Mouse (Mus musculus) limb, embryonic 15.5 days (tissue): ENCODE results near the gene Zfp280b. TPM values are rescaled to one million over a fixed set of nuclear protein-coding genes. Genes with fewer than 3 reads are reported as not detected.
"Not testable (repeated sequence)": the region's sequence is repeated elsewhere in the genome, so short reads cannot be mapped to it uniquely, and the experiment has no call there.

Experiments
- ATAC-seq: fragments of 200-750 bp; cut with Nextera tagmentation; 2 replicates; pipeline ENCODE4 v1.8.0; 2017; ENCODE audit warnings: low read depth, moderate TSS enrichment; ENCODE audit not compliant: insufficient number of reproducible peaks, low FRiP score, low TSS enrichment
- H3K27ac ChIP-seq: fragments of 300-500 bp; sonication (generic); 2 replicates; pipeline ENCODE4 v1.5.1; 2015; ENCODE audit warnings: moderate library complexity, mild to moderate bottlenecking, inconsistent platforms
- H3K27me3 ChIP-seq: fragments of 300-500 bp; sonication (generic); 2 replicates; pipeline ENCODE4 v1.6.1; 2015; ENCODE audit warnings: inconsistent platforms
- H3K36me3 ChIP-seq: fragments of 300-500 bp; sonication (generic); 2 replicates; pipeline ENCODE4 v1.6.1; 2015; ENCODE audit warnings: inconsistent platforms
- H3K4me1 ChIP-seq: fragments of 300-500 bp; sonication (generic); 2 replicates; pipeline ENCODE4 v1.6.1; 2015; ENCODE audit warnings: inconsistent platforms
- H3K4me2 ChIP-seq: fragments of 300-500 bp; sonication (generic); 2 replicates; pipeline ENCODE4 v1.6.1; 2015; ENCODE audit warnings: mild to moderate bottlenecking, inconsistent platforms
- H3K4me3 ChIP-seq: fragments of 300-500 bp; sonication (generic); 2 replicates; pipeline ENCODE4 v1.5.1; 2015; ENCODE audit warnings: mild to moderate bottlenecking, inconsistent platforms
- H3K9ac ChIP-seq: fragments of 300-500 bp; sonication (generic); 2 replicates; pipeline ENCODE4 v1.6.1; 2015; ENCODE audit warnings: inconsistent platforms
- H3K9me3 ChIP-seq: fragments of 300-500 bp; sonication (generic); 2 replicates; pipeline ENCODE4 v1.6.1; 2016; ENCODE audit warnings: inconsistent platforms
- WGBS: fragments of 180-500 bp; shearing (Covaris S2); methylation state at CpG from one replicate; pipeline ENCODE4 v1.1.7; 2015; 5-methylcytosine and 5-hydroxymethylcytosine counted together
- microRNA-seq: library from miRNA; unstranded; fragments of <30 nt; microRNA quantifications from one replicate; pipeline ENCODE4, GENCODE M21; 2016
- polyA plus RNA-seq: library from polyadenylated mRNA; unstranded; fragments of >200 nt; fragmentation: Nextera tagmentation; extraction: Ambion mirVana; gene quantifications from 2 replicates; pipeline ENCODE4 v1.2.1, GENCODE M21; 2015

The Zfp280b gene
- polyA plus RNA-seq, 1 experiment from 2014 or later: 15.9 TPM

DNA sequence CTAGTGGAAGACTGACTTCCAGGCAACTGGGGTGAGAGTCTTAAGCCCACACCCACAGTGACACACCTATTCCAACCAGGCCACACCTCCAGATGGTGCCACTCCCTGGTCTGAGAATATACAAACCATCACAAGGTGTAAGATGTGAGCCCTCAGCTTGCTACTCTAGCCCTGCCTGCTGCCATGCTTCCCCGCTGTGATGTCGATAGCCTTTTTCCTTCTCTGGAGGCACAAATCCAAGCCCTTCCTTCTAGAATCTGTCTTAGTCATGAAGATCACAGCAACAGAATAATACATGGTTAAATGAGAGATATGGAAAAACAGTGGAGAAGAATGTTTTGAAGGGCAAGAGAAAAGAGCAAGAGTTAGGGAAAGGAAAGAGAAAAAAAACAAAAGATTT, 44.6 kb downstream of the Zfp280b start:
- H3K9ac ChIP-seq, H3K4me3 ChIP-seq, H3K27ac ChIP-seq, H3K4me1 ChIP-seq, ATAC-seq, H3K9me3 ChIP-seq, H3K36me3 ChIP-seq, H3K4me2 ChIP-seq, H3K27me3 ChIP-seq: not testable (repeated sequence)
- 93% methylated on average over 2 of the region's 2 CpGs for WGBS

Small RNA genes within 50 kb of the gene (microRNA-seq; reads per million reads assigned to microRNA genes)
- not detected for gene Mir6409

Other genes starting within 250 kb of the Zfp280b start
- 18.1 and 21.6 TPM in 2 replicates for gene Gstt1, start 234.1 kb upstream of the Zfp280b start, polyA plus RNA-seq
- not detected in 2 replicates for gene Gstt4, start 210.1 kb upstream of the Zfp280b start, polyA plus RNA-seq
- gene Gstt2, start 195.2 kb upstream of the Zfp280b start, polyA plus RNA-seq: 11.3 and 14.5 TPM in 2 replicates
- gene Mif, start 172.4 kb upstream of the Zfp280b start, polyA plus RNA-seq: 1,299 and 1,540 TPM in 2 replicates
- 2.7 and 3.2 TPM in 2 replicates for gene Derl3, start 139.2 kb upstream of the Zfp280b start, polyA plus RNA-seq
- 185 and 188 TPM in 2 replicates for gene Smarcb1, start 111.0 kb upstream of the Zfp280b start, polyA plus RNA-seq
- 17.5 and 31.0 TPM in 2 replicates for gene Chchd10, start 99.5 kb upstream of the Zfp280b start, polyA plus RNA-seq
- gene Mmp11, start 96.2 kb upstream of the Zfp280b start, polyA plus RNA-seq: 205 and 245 TPM in 2 replicates
- 0.41 TPM in 1 of 2 replicates, not detected in the other for gene Gm867, start 92.0 kb upstream of the Zfp280b start, polyA plus RNA-seq
- gene Vpreb3, start 89.6 kb upstream of the Zfp280b start, polyA plus RNA-seq: 1.1 TPM in 2 replicates
- not detected in 2 replicates for gene Gm5134, start 78.1 kb upstream of the Zfp280b start, polyA plus RNA-seq
- not detected in 2 replicates for gene Slc5a4b, start 78.3 kb downstream of the Zfp280b start, polyA plus RNA-seq
- gene Slc5a4a, start 114.8 kb downstream of the Zfp280b start, polyA plus RNA-seq: not detected in 2 replicates
- gene Prmt2, start 205.2 kb downstream of the Zfp280b start, polyA plus RNA-seq: 53.6 and 62.6 TPM in 2 replicates
- gene S100b, start 221.2 kb downstream of the Zfp280b start, polyA plus RNA-seq: 9.5 and 11.7 TPM in 2 replicates